Mouse (Mus musculus) lung, adult 18-20 months (tissue): ENCODE data around the gene Vstm2l.
A peak's percentile ranks its signal among the peaks of the same experiment; 100 is the strongest.

Source experiments
- DNase-seq, 2 experiments: peaks; one replicate each; pipeline ENCODE4 v3.0.0; 2022; ENCODE audit warnings: mixed read lengths in 2 of 2

Vstm2l gene

GRCm38 (mm10) chr2:157914105-157914764, at the start of gene Vstm2l:
Gene Vstm2l, plus strand, starts transcription at chr2:157914653.
- no peak for DNase-seq

- no peak for DNase-seq
Observed at GRCm38 (mm10) chr2:157867126-157867525, 47.3 kb upstream of the Vstm2l start.

GRCm38 (mm10) chr2:157870247-157870646, 44.2 kb upstream of the Vstm2l start:
- DNase-seq: no peak

GRCm38 (mm10) chr2:157873223-157873622, 41.2 kb upstream of the Vstm2l start:
- peak; percentile 9 to 22 for DNase-seq

GRCm38 (mm10) chr2:157873691-157874090, 40.8 kb upstream of the Vstm2l start:
- DNase-seq: no peak

GRCm38 (mm10) chr2:157875111-157875510, 39.3 kb upstream of the Vstm2l start:
- DNase-seq: no peak

- DNase-seq: no peak
Observed at GRCm38 (mm10) chr2:157877394-157877793, 37.1 kb upstream of the Vstm2l start.

- DNase-seq: no peak
Observed at GRCm38 (mm10) chr2:157877967-157878366, 36.5 kb upstream of the Vstm2l start.

- DNase-seq: no peak
Observed at GRCm38 (mm10) chr2:157881939-157882338, 32.5 kb upstream of the Vstm2l start.

- no peak for DNase-seq
Observed at GRCm38 (mm10) chr2:157887275-157888025, 27.0 kb upstream of the Vstm2l start.

GRCm38 (mm10) chr2:157891166-157891565, 23.3 kb upstream of the Vstm2l start:
- no peak for DNase-seq

- no peak for DNase-seq
Observed at GRCm38 (mm10) chr2:157897131-157897530, 17.3 kb upstream of the Vstm2l start.

- peak; percentile 65 to 70 for DNase-seq
Observed at GRCm38 (mm10) chr2:157913204-157913636, 1.2 kb upstream of the Vstm2l start.

- DNase-seq: no peak
Observed at GRCm38 (mm10) chr2:157913705-157914104, 748 bp upstream of the Vstm2l start.

- DNase-seq: no peak
Observed at GRCm38 (mm10) chr2:157914889-157915517, 550 bp downstream of the Vstm2l start.

- DNase-seq: no peak
Observed at GRCm38 (mm10) chr2:157918529-157918928, 4.1 kb downstream of the Vstm2l start.

GRCm38 (mm10) chr2:157921551-157921950, 7.1 kb downstream of the Vstm2l start:
- DNase-seq: no peak

- DNase-seq: no peak
Observed at GRCm38 (mm10) chr2:157923406-157923805, 9.0 kb downstream of the Vstm2l start.

GRCm38 (mm10) chr2:157924504-157924903, 10.1 kb downstream of the Vstm2l start:
- no peak for DNase-seq

GRCm38 (mm10) chr2:157926502-157926901, 12.0 kb downstream of the Vstm2l start:
- no peak for DNase-seq

- no peak for DNase-seq
Observed at GRCm38 (mm10) chr2:157926927-157927326, 12.5 kb downstream of the Vstm2l start.

GRCm38 (mm10) chr2:157927397-157927796, 12.9 kb downstream of the Vstm2l start:
- DNase-seq: no peak

- no peak for DNase-seq
Observed at GRCm38 (mm10) chr2:157927815-157928214, 13.4 kb downstream of the Vstm2l start.

- DNase-seq: no peak
Observed at GRCm38 (mm10) chr2:157932655-157933054, 18.2 kb downstream of the Vstm2l start.
